Mouse (Mus musculus) lung, embryonic 16.5 days (tissue): ENCODE results near the gene Smim1. TPM values are rescaled to one million over a fixed set of nuclear protein-coding genes. Genes with fewer than 3 reads are reported as not detected.

Experiments used
- ATAC-seq: fragments of 200-750 bp; cut with Nextera tagmentation; 2 replicates; pipeline ENCODE4 v1.8.0; 2017; ENCODE audit warnings: low read depth, mild to moderate bottlenecking, moderate library complexity
- H3K27ac ChIP-seq: fragments of 300-500 bp; sonication (generic); 2 replicates; pipeline ENCODE4 v1.5.1; 2014; ENCODE audit warnings: mild to moderate bottlenecking, control low read depth, low read length
- H3K27me3 ChIP-seq: fragments of 300-500 bp; sonication (generic); 2 replicates; pipeline ENCODE4 v1.6.1; 2014; ENCODE audit warnings: low read depth, low read length, mixed read lengths; ENCODE audit not compliant: control insufficient read depth, insufficient read depth
- H3K36me3 ChIP-seq: fragments of 300-500 bp; sonication (generic); 2 replicates; pipeline ENCODE4 v1.6.1; 2014; ENCODE audit warnings: low read length; ENCODE audit not compliant: control insufficient read depth, insufficient read depth
- H3K4me1 ChIP-seq: fragments of 300-500 bp; sonication (generic); replicated peaks from 2 replicates; pipeline ENCODE4 v1.6.1; 2014; ENCODE audit warnings: low read length, mixed read lengths; ENCODE audit not compliant: control insufficient read depth, insufficient read depth
- H3K4me2 ChIP-seq: fragments of 300-500 bp; sonication (generic); 2 replicates; pipeline ENCODE4 v1.6.1; 2014; ENCODE audit warnings: low read depth, low read length, control low read depth
- H3K4me3 ChIP-seq: fragments of 300-500 bp; sonication (generic); 2 replicates; pipeline ENCODE4 v1.5.1; 2014; ENCODE audit warnings: mild to moderate bottlenecking, low read length, control low read depth
- H3K9ac ChIP-seq: fragments of 300-500 bp; sonication (generic); 2 replicates; pipeline ENCODE4 v1.6.1; 2014; ENCODE audit warnings: low read length, control low read depth
- H3K9me3 ChIP-seq: fragments of 300-500 bp; sonication (generic); 2 replicates; pipeline ENCODE4 v1.6.1; 2016; ENCODE audit warnings: low read length; ENCODE audit not compliant: control insufficient read depth
- WGBS: fragments of 180-500 bp; shearing (Covaris S2); extraction: QIAGEN DNeasy Blood & Tissue Kit; methylation state at CpG from one replicate; pipeline ENCODE4 v1.1.7; 2014; 5-methylcytosine and 5-hydroxymethylcytosine counted together
- polyA plus RNA-seq: library from polyadenylated mRNA; unstranded; fragments of >200 nt; fragmentation: Nextera tagmentation; extraction: Ambion mirVana; gene quantifications from 2 replicates; pipeline ENCODE4 v1.2.1, GENCODE M21; 2015

Gene Smim1
- polyA plus RNA-seq, 1 experiment from 2014 or later: 42.5 TPM

DNA sequence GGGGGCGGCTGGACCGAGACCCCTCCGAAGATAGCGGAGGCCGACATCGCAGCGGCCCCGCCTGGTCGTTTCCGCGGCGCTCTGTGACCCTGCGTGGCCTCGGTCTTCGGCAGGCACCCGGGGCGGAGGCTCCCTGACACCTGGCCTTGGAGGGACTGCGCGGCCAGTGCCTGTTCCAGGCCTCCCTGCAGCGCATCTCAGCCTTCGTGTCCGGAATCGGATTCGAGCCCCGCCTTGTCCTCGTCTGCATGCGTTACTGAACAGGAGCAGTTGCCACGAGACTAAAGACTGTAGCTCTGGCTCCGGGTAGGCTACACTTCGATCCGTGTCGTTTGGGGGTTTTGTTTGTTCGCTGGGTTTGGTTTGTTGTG is 50.8 kb downstream of the Smim1 start:
- peak; percentile 62 for ATAC-seq
- peak overlapping the region; percentile 93 for H3K9ac ChIP-seq
- no peaks in the 10 kb centered on the region for H3K9me3 ChIP-seq
- H3K4me1 ChIP-seq: peaks cover 8% of the 10 kb centered on the region
- H3K4me2 ChIP-seq: peak overlapping the region; percentile 96
- H3K4me3 ChIP-seq: peak overlapping the region; percentile 98
- H3K36me3 ChIP-seq: peaks cover 4% of the 10 kb centered on the region; the same call in 1 of the 2 replicates
- no peaks in the 10 kb centered on the region for H3K27me3 ChIP-seq
- peak overlapping the region; percentile 31 for H3K27ac ChIP-seq
- under 1% methylated on average over 32 of the region's 33 CpGs for WGBS

DNA sequence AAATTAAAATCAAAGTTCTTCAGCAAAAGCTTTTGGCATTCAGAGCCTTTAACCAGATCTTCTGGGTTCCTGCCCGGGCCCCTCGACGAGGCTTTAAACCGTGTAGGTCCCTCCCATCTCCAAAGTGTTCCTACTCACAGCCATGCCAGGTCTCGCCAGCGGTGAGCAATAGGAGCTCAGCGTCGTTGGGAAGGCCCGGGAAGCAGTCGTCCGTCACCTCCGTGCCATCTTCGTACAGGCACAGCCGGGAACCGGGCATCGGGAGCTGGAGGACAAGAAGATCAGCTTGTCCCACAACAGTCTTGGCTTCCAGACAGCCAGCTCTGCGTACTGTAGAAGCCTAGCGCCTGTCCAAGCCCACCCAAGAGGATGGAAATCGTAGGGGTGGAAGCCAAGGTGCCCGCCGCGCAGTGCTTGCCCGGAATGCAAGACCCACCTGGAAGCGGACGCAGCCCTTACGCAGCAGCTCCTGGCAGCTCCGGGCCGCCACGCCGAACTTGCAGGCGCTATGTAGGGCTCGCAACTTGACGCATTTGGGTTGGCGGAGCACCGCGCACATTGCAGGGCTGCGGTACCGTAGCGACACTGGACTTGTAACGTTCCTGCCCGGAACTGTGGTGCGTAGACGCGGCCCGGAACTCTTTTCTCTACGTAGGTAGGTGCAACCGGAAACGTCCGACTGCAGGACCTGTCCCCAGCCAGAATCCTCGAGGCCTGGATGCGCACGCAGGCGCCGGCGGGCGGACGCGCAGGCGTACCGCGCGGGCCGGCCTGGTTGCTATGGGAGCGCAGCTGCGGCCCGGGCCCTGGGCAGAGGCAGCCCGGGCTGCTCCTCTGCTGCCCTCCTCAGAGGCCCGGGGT is 51.4 kb downstream of the Smim1 start, which contains the start of the genes Dffb and Cep104:
Gene Dffb, minus strand, starts transcription at position 696 of the 861 bp plus-strand sequence.
Gene Cep104, plus strand, starts transcription at position 764 of the 861 bp plus-strand sequence.
- Histone ChIP-seq H3K27ac (peak within 1 kb of the TSS; percentile 31), H3K4me3 (peak within 1 kb of the TSS; percentile 98), H3K36me3 (peaks cover 3% of the 10 kb centered on the region; the same call in 1 of the 2 replicates), H3K4me1 (peaks cover 8% of the 10 kb centered on the region), H3K4me2 (peak within 1 kb of the TSS; percentile 96), H3K27me3 (no peaks in the 10 kb centered on the region), H3K9me3 (no peaks in the 10 kb centered on the region), H3K9ac (peak within 1 kb of the TSS; percentile 93)
- 1% methylated on average over 67 of the region's 68 CpGs for WGBS
- peak; percentile 98 for ATAC-seq

Other genes with a start within 250 kb of the Smim1 start
- 81.8 and 85.5 TPM in 2 replicates for gene A430005L14Rik, start 69.0 kb downstream of the Smim1 start, polyA plus RNA-seq
- 12.4 and 13.6 TPM in 2 replicates for gene Dffb, start 51.1 kb downstream of the Smim1 start, polyA plus RNA-seq
- gene Cep104, start 51.0 kb downstream of the Smim1 start, polyA plus RNA-seq: 16.1 and 17.3 TPM in 2 replicates
- gene Lrrc47, start 14.5 kb downstream of the Smim1 start, polyA plus RNA-seq: 12.2 and 12.8 TPM in 2 replicates
- not detected in 2 replicates for gene Ccdc27, start 16.4 kb upstream of the Smim1 start, polyA plus RNA-seq
- 3.4 and 5.2 TPM in 2 replicates for gene Trp73, start 114.0 kb upstream of the Smim1 start, polyA plus RNA-seq
- 36.0 and 39.2 TPM in 2 replicates for gene Wrap73, start 116.1 kb upstream of the Smim1 start, polyA plus RNA-seq
- gene Tprgl, start 134.4 kb upstream of the Smim1 start, polyA plus RNA-seq: 144 and 148 TPM in 2 replicates
- 23.4 and 28.2 TPM in 2 replicates for gene Megf6, start 144.5 kb upstream of the Smim1 start, polyA plus RNA-seq